Mouse (Mus musculus) R1 (cell line): ENCODE measurements around the gene Kif3c.

Source experiments
- DNase-seq: peaks from one replicate; pipeline ENCODE4 v3.0.0-alpha.2; 2018; ENCODE audit warnings: low read depth, low spot score

The Kif3c gene

GRCm38 (mm10) chr12:3424179-3424578, 59.2 kb downstream of the Kif3c start:
- no peak for DNase-seq

GRCm38 (mm10) chr12:3425375-3426341, 60.7 kb downstream of the Kif3c start:
- peak; percentile 51 for DNase-seq

- peak; percentile 98 for DNase-seq
Observed at GRCm38 (mm10) chr12:3426530-3427034, 61.6 kb downstream of the Kif3c start, which contains the start of gene Asxl2. TSS of gene Asxl2 (plus strand) at chr12:3426857.

- DNase-seq = peak; percentile 86
Observed at GRCm38 (mm10) chr12:3427067-3427889, 62.3 kb downstream of the Kif3c start.

- no peak for DNase-seq
Observed at GRCm38 (mm10) chr12:3427891-3428775, 63.2 kb downstream of the Kif3c start.

GRCm38 (mm10) chr12:3429681-3430442, 64.9 kb downstream of the Kif3c start:
- DNase-seq = no peak

GRCm38 (mm10) chr12:3430443-3430753, 65.5 kb downstream of the Kif3c start:
- no peak for DNase-seq

GRCm38 (mm10) chr12:3430985-3431384, 66.1 kb downstream of the Kif3c start:
- peak; percentile 66 for DNase-seq

- DNase-seq = peak; percentile 61
Observed at GRCm38 (mm10) chr12:3433736-3434135, 68.8 kb downstream of the Kif3c start.

- peak; percentile 56 for DNase-seq
Observed at GRCm38 (mm10) chr12:3436446-3436845, 71.5 kb downstream of the Kif3c start.

- peak; percentile 55 for DNase-seq
Observed at GRCm38 (mm10) chr12:3437815-3438214, 72.9 kb downstream of the Kif3c start.

- DNase-seq = peak; percentile 82
Observed at GRCm38 (mm10) chr12:3440916-3441315, 76.0 kb downstream of the Kif3c start.

- DNase-seq = no peak
Observed at GRCm38 (mm10) chr12:3441361-3441760, 76.4 kb downstream of the Kif3c start.

- DNase-seq = no peak
Observed at GRCm38 (mm10) chr12:3453554-3453953, 88.6 kb downstream of the Kif3c start.
